Mouse (Mus musculus) pancreas, adult 10 weeks (tissue): ENCODE data around the gene Olfr803. TPM values are rescaled to one million over a fixed set of nuclear protein-coding genes. Genes with fewer than 3 reads are reported as not detected.

Experiments used
- polyA plus RNA-seq: library from polyadenylated mRNA; stranded (reverse); fragments of 350-450 nt; fragmentation: Illumina TruSeq; extraction: RNeasy Lipid Tissue Mini Kit (QIAGEN cat#74804); gene quantifications from one replicate; pipeline ENCODE4 v1.2.3, GENCODE M21; 2015; ENCODE audit warnings: low read depth, low replicate concordance; ENCODE audit not compliant: insufficient read depth

Olfr803 gene
- polyA plus RNA-seq, result not detected

GRCm38 (mm10) chr10:129694186-129694585 lies at the start of gene Olfr803:
TSS of gene Olfr803 (minus strand) at chr10:129694286.

GRCm38 (mm10) chr10:129741821-129742220 lies 47.7 kb upstream of the Olfr803 start, which contains the start of gene Olfr806:
TSS of gene Olfr806 (minus strand) at chr10:129741921.

GRCm38 (mm10) chr10:129729275-129729674 lies 35.2 kb upstream of the Olfr803 start, which contains the start of gene Olfr805:
TSS of gene Olfr805 (minus strand) at chr10:129729375.

GRCm38 (mm10) chr10:129702910-129703309 lies 8.8 kb upstream of the Olfr803 start, which contains the start of gene Olfr804:
TSS of gene Olfr804 (plus strand) at chr10:129703210.

GRCm38 (mm10) chr10:129688069-129688468 lies 6.0 kb downstream of the Olfr803 start, which contains the start of gene Olfr802:
TSS of gene Olfr802 (minus strand) at chr10:129688169.

GRCm38 (mm10) chr10:129673765-129674164 lies 20.3 kb downstream of the Olfr803 start, which contains the start of gene Olfr801:
TSS of gene Olfr801 (minus strand) at chr10:129673865.

GRCm38 (mm10) chr10:129657394-129657793 lies 36.7 kb downstream of the Olfr803 start, which contains the start of gene Olfr800:
TSS of gene Olfr800 (plus strand) at chr10:129657694.

Other genes starting within 250 kb of the Olfr803 start
- not detected for gene Olfr787, start 232.4 kb downstream of the Olfr803 start, polyA plus RNA-seq
- gene Olfr788, start 223.3 kb downstream of the Olfr803 start, polyA plus RNA-seq, result not detected
- not detected for gene Olfr789, start 209.5 kb downstream of the Olfr803 start, polyA plus RNA-seq
- gene Olfr790, start 195.8 kb downstream of the Olfr803 start, polyA plus RNA-seq, result not detected
- gene Olfr791, start 172.5 kb downstream of the Olfr803 start, polyA plus RNA-seq, result not detected
- not detected for gene Olfr792, start 155.1 kb downstream of the Olfr803 start, polyA plus RNA-seq
- not detected for gene Olfr794, start 126.6 kb downstream of the Olfr803 start, polyA plus RNA-seq
- not detected for gene Olfr796, start 81.7 kb downstream of the Olfr803 start, polyA plus RNA-seq
- gene Olfr798, start 66.4 kb downstream of the Olfr803 start, polyA plus RNA-seq, result not detected
- not detected for gene Olfr799, start 56.8 kb downstream of the Olfr803 start, polyA plus RNA-seq
- gene Olfr800, start 36.6 kb downstream of the Olfr803 start, polyA plus RNA-seq, result not detected
- gene Olfr801, start 20.4 kb downstream of the Olfr803 start, polyA plus RNA-seq, result not detected
- gene Olfr802, start 6.1 kb downstream of the Olfr803 start, polyA plus RNA-seq, result not detected
- gene Olfr804, start 8.9 kb upstream of the Olfr803 start, polyA plus RNA-seq, result not detected
- gene Olfr805, start 35.1 kb upstream of the Olfr803 start, polyA plus RNA-seq, result not detected
- gene Olfr806, start 47.6 kb upstream of the Olfr803 start, polyA plus RNA-seq, result not detected
- not detected for gene Olfr807, start 63.5 kb upstream of the Olfr803 start, polyA plus RNA-seq
- not detected for gene Olfr808, start 71.2 kb upstream of the Olfr803 start, polyA plus RNA-seq
- gene Olfr809, start 80.4 kb upstream of the Olfr803 start, polyA plus RNA-seq, result not detected
- gene Olfr810, start 100.6 kb upstream of the Olfr803 start, polyA plus RNA-seq, result not detected
- not detected for gene Olfr811, start 110.1 kb upstream of the Olfr803 start, polyA plus RNA-seq
- gene Olfr812, start 151.8 kb upstream of the Olfr803 start, polyA plus RNA-seq, result not detected
- not detected for gene Olfr813, start 161.1 kb upstream of the Olfr803 start, polyA plus RNA-seq
- not detected for gene Olfr814, start 185.6 kb upstream of the Olfr803 start, polyA plus RNA-seq
- gene Olfr815, start 211.6 kb upstream of the Olfr803 start, polyA plus RNA-seq, result not detected
- gene Olfr816, start 221.3 kb upstream of the Olfr803 start, polyA plus RNA-seq, result not detected